Mouse (Mus musculus) G1E-ER4 (cell line): Measurements from ENCODE around the gene Prkcsh. TPM values are rescaled to one million over a fixed set of nuclear protein-coding genes. Genes with fewer than 3 reads are reported as not detected.

ENCODE experiments used
- GATA1 ChIP-seq: IDR thresholded peaks from one replicate; pipeline ENCODE4 v1.8.0; 2012; ENCODE audit warnings: low read length, inconsistent platforms
- polyA plus RNA-seq: library from polyadenylated mRNA; stranded (reverse); fragments of >175 nt; gene quantifications from 2 replicates; pipeline ENCODE4 v1.2.3, GENCODE M21; 2012

Gene Prkcsh
- polyA plus RNA-seq, 1 experiment, result 197 TPM

GRCm38 (mm10) chr9:22054411-22055076 is 51.9 kb downstream of the Prkcsh start:
- TF ChIP-seq GATA1, result no peak

DNA sequence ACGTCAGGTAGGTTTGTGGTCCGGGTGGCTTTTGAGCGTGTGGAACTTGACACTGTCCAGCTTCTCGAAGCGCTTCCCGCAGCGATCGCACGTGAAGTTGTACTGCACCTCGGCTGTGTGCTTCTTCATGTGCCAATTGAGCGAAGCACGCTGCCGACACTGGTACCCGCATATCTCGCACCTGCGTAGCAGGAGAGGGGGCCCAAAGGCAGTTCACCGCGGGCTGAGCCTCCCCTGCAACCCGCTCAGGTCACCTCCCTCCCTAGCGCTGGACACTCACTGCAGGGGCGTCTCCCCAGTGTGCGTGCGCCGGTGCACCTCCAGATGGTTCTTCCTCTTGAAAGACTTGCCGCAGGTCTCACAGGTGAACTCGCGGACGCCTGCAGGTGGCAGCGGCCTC is 53.1 kb downstream of the Prkcsh start:
- no peak for TF ChIP-seq GATA1

DNA sequence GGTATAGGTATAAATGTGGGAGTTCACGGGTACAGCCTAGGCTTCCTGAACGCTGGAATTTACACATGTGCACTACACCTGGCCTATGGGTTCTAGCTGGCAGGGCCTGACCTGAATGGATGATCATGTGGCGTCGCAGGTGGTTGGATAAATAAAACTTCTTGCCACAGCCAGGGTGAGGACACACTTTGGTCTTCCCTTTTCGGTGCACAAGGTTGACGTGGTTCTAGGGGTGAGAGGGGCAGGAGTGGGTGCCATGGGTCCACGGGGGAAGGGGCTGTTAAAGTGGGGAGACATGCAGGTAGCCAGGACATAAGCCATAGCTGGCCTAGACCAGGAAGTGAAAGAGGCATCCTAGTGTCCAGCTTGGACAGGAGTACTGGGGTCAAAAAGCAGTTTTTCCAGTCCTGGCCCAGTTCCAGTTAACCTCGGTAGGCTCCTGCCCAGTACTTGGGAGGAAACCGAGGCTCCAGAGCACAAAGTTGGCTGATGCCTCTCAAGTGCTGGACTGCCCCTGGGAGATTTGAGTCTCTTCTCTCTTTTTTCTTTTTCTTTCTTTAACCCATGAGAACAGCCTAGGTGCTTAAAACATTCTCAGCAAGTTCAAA is 53.8 kb downstream of the Prkcsh start:
- TF ChIP-seq GATA1, result no peak

- TF ChIP-seq GATA1, result no peak
These were observed 54.5 kb downstream of the Prkcsh start for GRCm38 (mm10) chr9:22057031-22057517.

DNA sequence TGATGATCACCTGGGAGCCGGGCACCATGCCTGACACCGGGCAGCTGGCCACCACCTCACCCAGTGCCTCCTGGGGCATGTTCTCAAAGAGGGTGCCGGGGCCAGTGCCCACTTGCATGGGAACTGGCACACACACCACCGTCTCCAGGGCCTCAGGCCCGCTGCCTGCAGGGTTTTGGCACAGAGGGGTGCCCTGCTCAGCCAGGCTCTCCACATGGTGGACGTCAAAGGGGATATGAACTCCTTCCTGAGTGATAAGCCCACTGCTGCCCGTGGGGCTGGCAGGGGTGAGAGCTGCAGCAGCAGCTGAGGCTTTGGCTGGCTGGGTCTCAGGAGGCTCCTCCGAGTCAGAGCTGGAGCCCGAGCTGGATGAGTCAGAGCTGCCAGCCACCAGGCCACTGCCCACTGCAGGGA is 55.4 kb downstream of the Prkcsh start:
- TF ChIP-seq GATA1, result no peak

- no peak for TF ChIP-seq GATA1
These were observed 58.7 kb downstream of the Prkcsh start for GRCm38 (mm10) chr9:22061339-22061738.

Other genes with a start within 250 kb of the Prkcsh start
- 90.6 and 123 TPM in 2 replicates for gene Spc24, start 242.5 kb upstream of the Prkcsh start, polyA plus RNA-seq
- gene Kank2, start 204.1 kb upstream of the Prkcsh start, polyA plus RNA-seq, result 0.01 and 0.04 TPM in 2 replicates
- not detected in 2 replicates for gene Angptl8, start 167.3 kb upstream of the Prkcsh start, polyA plus RNA-seq
- gene Dock6, start 150.2 kb upstream of the Prkcsh start, polyA plus RNA-seq, result 6.5 and 7.2 TPM in 2 replicates
- 7.7 and 15.2 TPM in 2 replicates for gene Rab3d, start 84.6 kb upstream of the Prkcsh start, polyA plus RNA-seq
- gene Ccdc159, start 75.3 kb upstream of the Prkcsh start, polyA plus RNA-seq, result 0.17 and 0.31 TPM in 2 replicates
- gene Tmem205, start 75.2 kb upstream of the Prkcsh start, polyA plus RNA-seq, result 13.3 and 18.6 TPM in 2 replicates
- gene Plppr2, start 65.8 kb upstream of the Prkcsh start, polyA plus RNA-seq, result 3.6 and 5.0 TPM in 2 replicates
- gene Swsap1, start 47.1 kb upstream of the Prkcsh start, polyA plus RNA-seq, result 15.1 and 19.9 TPM in 2 replicates
- 159 and 199 TPM in 2 replicates for gene Epor, start 39.3 kb upstream of the Prkcsh start, polyA plus RNA-seq
- gene Rgl3, start 13.4 kb upstream of the Prkcsh start, polyA plus RNA-seq, result not detected in 2 replicates
- gene Ccdc151, start 172 bp upstream of the Prkcsh start, polyA plus RNA-seq, result 0.05 and 0.06 TPM in 2 replicates
- not detected in 2 replicates for gene Elavl3, start 49.2 kb downstream of the Prkcsh start, polyA plus RNA-seq
- not detected in 2 replicates for gene Gm49318, start 68.5 kb downstream of the Prkcsh start, polyA plus RNA-seq
- 17.0 and 20.8 TPM in 2 replicates for gene Zfp653, start 68.6 kb downstream of the Prkcsh start, polyA plus RNA-seq
- gene Ecsit, start 82.6 kb downstream of the Prkcsh start, polyA plus RNA-seq, result 34.1 and 46.0 TPM in 2 replicates
- gene Cnn1, start 96.4 kb downstream of the Prkcsh start, polyA plus RNA-seq, result not detected in 2 replicates
- gene Elof1, start 114.4 kb downstream of the Prkcsh start, polyA plus RNA-seq, result 67.9 and 125 TPM in 2 replicates
- gene Acp5, start 132.9 kb downstream of the Prkcsh start, polyA plus RNA-seq, result 19.9 and 22.9 TPM in 2 replicates
- gene Pigyl, start 154.0 kb downstream of the Prkcsh start, polyA plus RNA-seq, result 87.8 and 135 TPM in 2 replicates
- gene Zfp872, start 185.3 kb downstream of the Prkcsh start, polyA plus RNA-seq, result not detected in 2 replicates
- 6.1 and 8.8 TPM in 2 replicates for gene Zfp809, start 222.9 kb downstream of the Prkcsh start, polyA plus RNA-seq